Comparison of ENCODE assay signal across 12 mouse cellular contexts in genomic region chr16:13336503-13337230, GRCm38 (mm10).
DNase-seq lines count a peak whose midpoint lies in the region; ATAC-seq and TF ChIP-seq lines count a peak whose summit lies in the region.
"Had no signal": no experiment of that assay in that cellular context is flagged by ENCODE, and none has a peak within 500 bp of the region (broad histone marks: within the 10 kb centered on the region; RNA-seq: fewer than 3 reads in every experiment).

No protein-coding gene starts in this region.

- H3K4me2 ChIP-seq in forebrain, embryonic 16.5 days (ENCODE audit: low read length), result no peak overlapping the region
- no peak overlapping the region for H3K4me2 ChIP-seq in forebrain, embryonic 12.5 days
- H3K4me2 ChIP-seq in heart, postnatal 0 days (ENCODE audit: low read depth, low read length), result no peak overlapping the region
- no peak overlapping the region for H3K4me2 ChIP-seq in hindbrain, embryonic 12.5 days (replicated peaks)

- peak; percentile 63 for TF ChIP-seq CTCF in heart, postnatal 0 days (IDR thresholded peaks at IDR 0.05; ENCODE audit: low read depth)

- no peak for TF ChIP-seq EP300 in heart, postnatal 0 days (IDR thresholded peaks at IDR 0.05; ENCODE audit: low read depth)

- H3K36me3 ChIP-seq in forebrain, embryonic 16.5 days (ENCODE audit: control insufficient read depth, insufficient read depth), result no peaks in the 10 kb centered on the region
- H3K36me3 ChIP-seq in forebrain, embryonic 12.5 days (replicated peaks), result no peaks in the 10 kb centered on the region
- H3K36me3 ChIP-seq in heart, postnatal 0 days (replicated peaks; ENCODE audit: control insufficient read depth, insufficient read depth, low read length), result no peaks in the 10 kb centered on the region
- no peaks in the 10 kb centered on the region for H3K36me3 ChIP-seq in hindbrain, embryonic 12.5 days

- no peak overlapping the region for H3K27ac ChIP-seq in forebrain, embryonic 16.5 days (ENCODE audit: low read length)
- no peak overlapping the region for H3K27ac ChIP-seq in forebrain, embryonic 12.5 days
- peak overlapping the region; percentile 67 for H3K27ac ChIP-seq in brown adipose tissue, adult 24 weeks (replicated peaks; ENCODE audit: low read depth, low read length)
- H3K27ac ChIP-seq in heart, postnatal 0 days (ENCODE audit: low read depth), result 0 out of 2 replicates have a peak overlapping the region, but pooled peaks have one; percentile 2
- H3K27ac ChIP-seq in hindbrain, embryonic 12.5 days, result no peak overlapping the region

- no peak overlapping the region for H3K4me3 ChIP-seq in forebrain, embryonic 16.5 days (replicated peaks; ENCODE audit: low read length)
- no peak overlapping the region for H3K4me3 ChIP-seq in forebrain, embryonic 12.5 days (replicated peaks)
- H3K4me3 ChIP-seq in brown adipose tissue, adult 24 weeks (ENCODE audit: insufficient read depth, low read depth, low read length), result no peak overlapping the region
- no peak overlapping the region for H3K4me3 ChIP-seq in heart, postnatal 0 days (ENCODE audit: low read depth, low read length)
- H3K4me3 ChIP-seq in hindbrain, embryonic 12.5 days, result no peak overlapping the region

- no peaks in the 10 kb centered on the region for H3K4me1 ChIP-seq in forebrain, embryonic 16.5 days (replicated peaks; ENCODE audit: control insufficient read depth, insufficient read depth, low read length)
- no peaks in the 10 kb centered on the region for H3K4me1 ChIP-seq in forebrain, embryonic 12.5 days
- H3K4me1 ChIP-seq in brown adipose tissue, adult 24 weeks (ENCODE audit: control insufficient read depth, insufficient read depth, insufficient read length, low read length), result peaks cover 26% of the 10 kb centered on the region
- H3K4me1 ChIP-seq in heart, postnatal 0 days (ENCODE audit: control insufficient read depth, insufficient read depth), result peaks cover 21% of the 10 kb centered on the region
- 0 out of 2 replicates have a peak, but pooled peaks cover 3% of the 10 kb centered on the region for H3K4me1 ChIP-seq in hindbrain, embryonic 12.5 days

- WGBS in forebrain, embryonic 16.5 days, result 81% methylated on average over 5 of the region's 5 CpGs
- 65% methylated on average over 5 of the region's 5 CpGs for WGBS in forebrain, embryonic 12.5 days
- WGBS in heart, postnatal 0 days, result 40% methylated on average over 5 of the region's 5 CpGs
- 74% methylated on average over 5 of the region's 5 CpGs for WGBS in hindbrain, embryonic 12.5 days

- 0 out of 2 replicates have a peak, but pooled peaks have one; percentile 33 for ATAC-seq in forebrain, embryonic 16.5 days
- ATAC-seq in forebrain, embryonic 12.5 days (ENCODE audit: low FRiP score), result no peak
- ATAC-seq in heart, postnatal 0 days (ENCODE audit: insufficient read depth, low read depth), result peak; percentile 93
- ATAC-seq in hindbrain, embryonic 12.5 days (ENCODE audit: low FRiP score), result no peak
- ATAC-seq: activated CD4-positive, CD25-positive, alpha-beta regulatory T cell, adult 4 months had no signal

- no peaks in the 10 kb centered on the region for H3K9me3 ChIP-seq in forebrain, embryonic 16.5 days (ENCODE audit: control insufficient read depth, low read length)
- H3K9me3 ChIP-seq in forebrain, embryonic 12.5 days, result no peaks in the 10 kb centered on the region
- no peaks in the 10 kb centered on the region for H3K9me3 ChIP-seq in heart, postnatal 0 days (replicated peaks; ENCODE audit: control insufficient read depth, low read length)
- H3K9me3 ChIP-seq in hindbrain, embryonic 12.5 days (replicated peaks), result no peaks in the 10 kb centered on the region

- peak; percentile 83 for DNase-seq in heart, postnatal 0 days (ENCODE audit: low spot score)
- peak; percentile 33 for DNase-seq in lung, postnatal 10 days
- DNase-seq in thymus, postnatal 25 days, result no peak
- no peak for DNase-seq in urinary bladder, postnatal 25 days (ENCODE audit: low spot score)
- DNase-seq: gastrocnemius, postnatal 10 days; kidney, adult 2 months; right cerebral cortex, adult 18-20 months had no signal

- H3K27me3 ChIP-seq in forebrain, embryonic 16.5 days (replicated peaks; ENCODE audit: control insufficient read depth, insufficient read depth, low read length), result no peaks in the 10 kb centered on the region
- no peaks in the 10 kb centered on the region for H3K27me3 ChIP-seq in forebrain, embryonic 12.5 days
- H3K27me3 ChIP-seq in heart, postnatal 0 days (ENCODE audit: control insufficient read depth, insufficient read depth, low read length), result no peaks in the 10 kb centered on the region
- no peaks in the 10 kb centered on the region for H3K27me3 ChIP-seq in hindbrain, embryonic 12.5 days

- H3K9ac ChIP-seq in forebrain, embryonic 16.5 days (replicated peaks; ENCODE audit: low read depth, low read length), result no peak overlapping the region
- no peak overlapping the region for H3K9ac ChIP-seq in forebrain, embryonic 12.5 days
- no peak overlapping the region for H3K9ac ChIP-seq in heart, postnatal 0 days (replicated peaks; ENCODE audit: low read depth, low read length)
- no peak overlapping the region for H3K9ac ChIP-seq in hindbrain, embryonic 12.5 days

Comparison
In these comparisons a context has a peak if more than half of its experiments do, and no peak if none do; other contexts are left out.
1. ATAC-seq: peak in forebrain, embryonic 16.5 days (single experiment) and heart, postnatal 0 days (single experiment); none in forebrain, embryonic 12.5 days (single experiment) and hindbrain, embryonic 12.5 days (single experiment).
2. H3K27ac ChIP-seq: peak in brown adipose tissue, adult 24 weeks (single experiment) and heart, postnatal 0 days (single experiment); none in forebrain, embryonic 16.5 days (single experiment), forebrain, embryonic 12.5 days (single experiment) and hindbrain, embryonic 12.5 days (single experiment).
3. DNase-seq: peak in heart, postnatal 0 days (single experiment) and lung, postnatal 10 days (single experiment); none in thymus, postnatal 25 days (single experiment) and urinary bladder, postnatal 25 days (single experiment).